Mouse (Mus musculus): ENCODE measurements around the gene Clcn6. TPM values are rescaled to one million over a fixed set of nuclear protein-coding genes. Genes with fewer than 3 reads are reported as not detected.

Clcn6 gene
- 10 to 100 TPM in 1 of 2 experiments, 1 to 10 TPM in 1; 9.6 to 12.2 TPM for total RNA-seq (2023)

DNA sequence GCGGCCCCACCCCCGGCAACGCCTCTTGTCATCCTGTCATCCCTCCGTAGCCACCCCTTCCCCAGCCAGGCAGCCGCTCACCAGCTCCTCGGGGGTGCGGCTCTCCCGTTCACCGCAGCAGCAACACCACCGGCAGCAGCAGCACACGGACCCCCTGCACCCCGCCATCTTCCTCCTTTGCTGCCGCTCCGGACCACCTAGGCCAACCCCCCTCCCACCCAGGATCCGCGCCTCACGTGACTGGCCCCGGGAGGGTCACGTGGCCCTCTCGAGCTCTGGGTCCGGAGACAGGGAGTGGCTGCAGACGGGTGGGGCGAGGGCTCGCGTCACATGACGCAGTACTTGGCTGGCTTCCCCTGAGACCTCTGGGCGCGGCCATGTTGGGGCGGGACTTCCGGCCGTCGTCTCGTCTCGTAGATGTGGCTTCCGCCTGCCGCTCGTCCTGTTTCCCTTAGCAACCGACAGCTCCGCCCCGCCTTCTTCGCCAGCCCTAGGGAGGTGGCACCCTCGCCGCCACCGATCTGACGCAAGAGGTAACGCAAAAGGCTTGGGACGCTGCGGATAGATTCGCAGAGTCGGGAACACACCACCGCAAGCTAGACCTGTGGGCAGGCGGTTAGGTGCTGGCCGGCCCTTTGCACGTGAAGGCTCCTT lies at the start of gene Clcn6, which contains the start of gene Mthfr:
Gene Clcn6, minus strand, starts transcription at position 222 of the 654 bp plus-strand sequence.
Gene Mthfr, plus strand, starts transcription at position 478 of the 654 bp plus-strand sequence.

GRCm38 (mm10) chr4:148087907-148088527 lies 49.4 kb upstream of the Clcn6 start, which contains the start of gene Agtrap:
TSS of gene Agtrap (minus strand) at chr4:148088031.

GRCm38 (mm10) chr4:148000202-148000772 lies 38.3 kb downstream of the Clcn6 start, which contains the start of gene Nppa:
TSS of gene Nppa (plus strand) at chr4:148000722.

GRCm38 (mm10) chr4:147985205-147986132 lies 53.2 kb downstream of the Clcn6 start, which contains the start of gene Nppb:
TSS of gene Nppb (plus strand) at chr4:147985788.

Other genes with a start within 250 kb of the Clcn6 start
- 10 to 100 TPM; 10.5 to 13.1 TPM for gene Zfp984, start 229.0 kb downstream of the Clcn6 start, total RNA-seq (2023)
- gene Zfp933, start 190.5 kb downstream of the Clcn6 start, total RNA-seq (2023) = 1 to 10 TPM; 3.5 TPM
- gene Miip, start 170.0 kb downstream of the Clcn6 start, total RNA-seq (2023) = 10 to 100 TPM; 34.1 to 36.9 TPM
- gene Fv1, start 169.8 kb downstream of the Clcn6 start, total RNA-seq (2023) = 1 to 10 TPM; 6.4 to 7.3 TPM
- 10 to 100 TPM; 52.0 to 55.5 TPM for gene Mfn2, start 134.1 kb downstream of the Clcn6 start, total RNA-seq (2023)
- 10 to 100 TPM; 20.2 to 20.7 TPM for gene Plod1, start 102.1 kb downstream of the Clcn6 start, total RNA-seq (2023)
- gene 2510039O18Rik, start 97.9 kb downstream of the Clcn6 start, total RNA-seq (2023) = 10 to 100 TPM; 59.4 to 61.8 TPM
- gene Nppb, start 53.0 kb downstream of the Clcn6 start, total RNA-seq (2023) = not detected
- gene Nppa, start 38.1 kb downstream of the Clcn6 start, total RNA-seq (2023) = not detected
- gene Mthfr, start 256 bp upstream of the Clcn6 start, total RNA-seq (2023) = 10 to 100 TPM; 11.4 to 12.5 TPM
- 10 to 100 TPM; 59.8 to 67.7 TPM for gene Agtrap, start 49.2 kb upstream of the Clcn6 start, total RNA-seq (2023)
- 10 to 100 TPM in 1 of 2 experiments, 1 to 10 TPM in 1; 9.2 to 12.4 TPM for gene Mad2l2, start 91.6 kb upstream of the Clcn6 start, total RNA-seq (2023)
- not detected for gene Draxin, start 91.9 kb upstream of the Clcn6 start, total RNA-seq (2023)
- 10 to 100 TPM; 14.8 to 19.8 TPM for gene Fbxo6, start 113.3 kb upstream of the Clcn6 start, total RNA-seq (2023)
- gene Fbxo44, start 121.7 kb upstream of the Clcn6 start, total RNA-seq (2023) = 1 to 10 TPM; 1.1 to 1.3 TPM
- not detected for gene Fbxo2, start 121.8 kb upstream of the Clcn6 start, total RNA-seq (2023)
- gene Disp3, start 249.1 kb upstream of the Clcn6 start, total RNA-seq (2023) = not detected

All from neutrophil, adult 59 days (primary cell).